ENCODE assay signal across 12 mouse cellular contexts in genomic region chr6:91762051-91762742, GRCm38 (mm10).
DNase-seq lines count a peak whose midpoint lies in the region; ATAC-seq and TF ChIP-seq lines count a peak whose summit lies in the region.
"Had no signal": no experiment of that assay in that cellular context is flagged by ENCODE, and none has a peak within 500 bp of the region (broad histone marks: within the 10 kb centered on the region; RNA-seq: fewer than 3 reads in every experiment).

No protein-coding gene starts in this region.

- no peak for ATAC-seq in hindbrain, postnatal 0 days
- no peak for ATAC-seq in hindbrain, embryonic 13.5 days (ENCODE audit: low FRiP score)
- no peak for ATAC-seq in lung, embryonic 14.5 days (ENCODE audit: insufficient read depth)
- peak; percentile 68 for ATAC-seq in megakaryocyte progenitor cell, adult 5-6 weeks (replicated peaks; ENCODE audit: poor library complexity)
- ATAC-seq: inflammation-experienced regulatory T-cells, adult 6 months had no signal

- TF ChIP-seq CTCF in hindbrain, postnatal 0 days (IDR thresholded peaks at IDR 0.05; ENCODE audit: low read depth) = peak; percentile 62
- TF ChIP-seq CTCF in lung, embryonic 14.5 days (IDR thresholded peaks at IDR 0.05; ENCODE audit: low read depth) = peak; percentile 27; the same call in 1 of the 2 replicates

- peak; percentile 54 for DNase-seq in adrenal gland, postnatal 10 days
- DNase-seq in adrenal gland, postnatal 25 days = no peak
- peak; percentile 31 for DNase-seq in hindbrain, postnatal 0 days (ENCODE audit: low spot score)
- peak; percentile 16 for DNase-seq in lung, embryonic 14.5 days
- DNase-seq in lung, postnatal 4 days = no peak
- DNase-seq in natural killer cell, adult 2 months (ENCODE audit: low spot score in 2 of 2) = no peak
- DNase-seq: gastrocnemius, postnatal 10 days; right cerebral cortex, postnatal 4 days had no signal

- H3K9ac ChIP-seq in hindbrain, postnatal 0 days (replicated peaks; ENCODE audit: low read length) = no peak overlapping the region
- H3K9ac ChIP-seq in hindbrain, embryonic 13.5 days = no peak overlapping the region
- no peak overlapping the region for H3K9ac ChIP-seq in lung, embryonic 14.5 days
- H3K9ac ChIP-seq: neural tube, embryonic 13.5 days had no signal

- no peak overlapping the region for H3K4me3 ChIP-seq in hindbrain, postnatal 0 days (ENCODE audit: low read length)
- H3K4me3 ChIP-seq in hindbrain, embryonic 13.5 days = no peak overlapping the region
- no peak overlapping the region for H3K4me3 ChIP-seq in lung, embryonic 14.5 days (ENCODE audit: low read depth, low read length)
- H3K4me3 ChIP-seq: neural tube, embryonic 13.5 days had no signal

- no peaks in the 10 kb centered on the region for H3K27me3 ChIP-seq in hindbrain, postnatal 0 days (ENCODE audit: insufficient read depth, low read length)
- H3K27me3 ChIP-seq in hindbrain, embryonic 13.5 days = no peaks in the 10 kb centered on the region
- H3K27me3 ChIP-seq in lung, embryonic 14.5 days (ENCODE audit: insufficient read depth, low read length) = no peaks in the 10 kb centered on the region
- H3K27me3 ChIP-seq: neural tube, embryonic 13.5 days had no signal

- H3K4me1 ChIP-seq in hindbrain, postnatal 0 days (ENCODE audit: insufficient read depth, low read length) = no peaks in the 10 kb centered on the region
- H3K4me1 ChIP-seq in hindbrain, embryonic 13.5 days (replicated peaks) = no peaks in the 10 kb centered on the region
- H3K4me1 ChIP-seq in lung, embryonic 14.5 days (ENCODE audit: insufficient read depth) = no peaks in the 10 kb centered on the region
- H3K4me1 ChIP-seq: neural tube, embryonic 13.5 days had no signal

- H3K27ac ChIP-seq in hindbrain, postnatal 0 days = no peak overlapping the region
- H3K27ac ChIP-seq in hindbrain, embryonic 13.5 days = no peak overlapping the region
- no peak overlapping the region for H3K27ac ChIP-seq in lung, embryonic 14.5 days (ENCODE audit: low read depth)
- H3K27ac ChIP-seq: neural tube, embryonic 13.5 days had no signal

- WGBS in hindbrain, postnatal 0 days = 82% methylated on average over 9 of the region's 9 CpGs
- 83% methylated on average over 9 of the region's 9 CpGs for WGBS in hindbrain, embryonic 13.5 days
- 67% methylated on average over 9 of the region's 9 CpGs for WGBS in lung, embryonic 14.5 days

- H3K4me2 ChIP-seq in hindbrain, postnatal 0 days (ENCODE audit: low read depth, low read length) = no peak overlapping the region
- no peak overlapping the region for H3K4me2 ChIP-seq in hindbrain, embryonic 13.5 days
- no peak overlapping the region for H3K4me2 ChIP-seq in lung, embryonic 14.5 days
- H3K4me2 ChIP-seq: neural tube, embryonic 13.5 days had no signal

- H3K36me3 ChIP-seq in hindbrain, postnatal 0 days (ENCODE audit: insufficient read depth, low read length) = peaks cover 14% of the 10 kb centered on the region
- H3K36me3 ChIP-seq in hindbrain, embryonic 13.5 days = peaks cover 56% of the 10 kb centered on the region
- peaks cover 3% of the 10 kb centered on the region; the same call in 1 of the 2 replicates for H3K36me3 ChIP-seq in lung, embryonic 14.5 days (ENCODE audit: insufficient read depth)

- no peaks in the 10 kb centered on the region for H3K9me3 ChIP-seq in hindbrain, postnatal 0 days (ENCODE audit: low read length)
- no peaks in the 10 kb centered on the region for H3K9me3 ChIP-seq in hindbrain, embryonic 13.5 days
- H3K9me3 ChIP-seq in lung, embryonic 14.5 days (ENCODE audit: low read depth, low read length) = no peaks in the 10 kb centered on the region
- H3K9me3 ChIP-seq: neural tube, embryonic 13.5 days had no signal

Comparison
In these comparisons a context has a peak if more than half of its experiments do, and no peak if none do; other contexts are left out.
1. DNase-seq: peak in adrenal gland, postnatal 10 days (single experiment), hindbrain, postnatal 0 days (single experiment) and lung, embryonic 14.5 days (single experiment); none in adrenal gland, postnatal 25 days (single experiment), lung, postnatal 4 days (0 of 2) and natural killer cell, adult 2 months (0 of 2).